Mouse (Mus musculus) adrenal gland, postnatal 14 days (tissue): ENCODE data around the gene Ugt1a1. TPM values are rescaled to one million over a fixed set of nuclear protein-coding genes. Genes with fewer than 3 reads are reported as not detected.
"Not testable (repeated sequence)": the region's sequence is repeated elsewhere in the genome, so short reads cannot be mapped to it uniquely, and the experiment has no call there.

Experiments used
- DNase-seq: peaks from one replicate; pipeline ENCODE4 v3.0.0; 2021; ENCODE audit warnings: mixed read lengths
- long read RNA-seq, 2 experiments: library from polyadenylated mRNA; stranded (forward); transcript quantifications; one replicate each; pipeline ENCODE4 v2.0.0; 2021
- total RNA-seq: library from RNA; stranded (reverse); gene quantifications from 2 replicates; pipeline ENCODE4 v1.2.3, GENCODE M21; 2021

Ugt1a1 gene
- total RNA-seq: 11.5 and 47.2 TPM in 2 replicates
- long read RNA-seq, experiment 1, transcript Ugt1a1-201 (5 exons, 2,224 nt): major isoform, 32 of 34 reads
- long read RNA-seq, experiment 1, partial matches to known transcripts: 0 of 34 reads
- long read RNA-seq, experiment 1, other reads (novel, unspliced or antisense): 2 of 34 reads
- long read RNA-seq, experiment 2, transcript Ugt1a1-201 (5 exons, 2,224 nt): major isoform, 41 of 49 reads
- long read RNA-seq, experiment 2, partial matches to known transcripts: 0 of 49 reads
- long read RNA-seq, experiment 2, other reads (novel, unspliced or antisense): 8 of 49 reads

DNA sequence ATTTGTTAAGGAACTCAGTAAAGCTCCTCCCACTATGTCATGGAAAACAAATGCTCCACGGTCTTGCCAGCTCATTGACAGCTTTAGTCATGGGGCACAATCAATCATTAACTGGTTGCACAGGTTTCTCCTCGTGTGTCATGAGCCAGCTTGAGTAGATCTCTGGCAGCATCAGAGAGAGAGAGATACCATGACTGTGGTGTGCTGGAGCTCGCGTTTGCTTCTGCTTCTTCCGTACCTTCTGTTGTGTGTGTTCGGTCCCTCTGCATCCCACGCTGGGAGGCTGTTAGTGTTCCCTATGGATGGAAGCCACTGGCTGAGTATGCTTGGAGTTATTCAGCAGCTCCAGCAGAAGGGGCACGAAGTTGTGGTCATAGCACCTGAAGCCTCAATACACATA lies at the start of gene Ugt1a1:
Gene Ugt1a1 (plus strand): TSS at position 148 of the 400 bp plus-strand sequence.
- DNase-seq: peak; percentile 15

DNA sequence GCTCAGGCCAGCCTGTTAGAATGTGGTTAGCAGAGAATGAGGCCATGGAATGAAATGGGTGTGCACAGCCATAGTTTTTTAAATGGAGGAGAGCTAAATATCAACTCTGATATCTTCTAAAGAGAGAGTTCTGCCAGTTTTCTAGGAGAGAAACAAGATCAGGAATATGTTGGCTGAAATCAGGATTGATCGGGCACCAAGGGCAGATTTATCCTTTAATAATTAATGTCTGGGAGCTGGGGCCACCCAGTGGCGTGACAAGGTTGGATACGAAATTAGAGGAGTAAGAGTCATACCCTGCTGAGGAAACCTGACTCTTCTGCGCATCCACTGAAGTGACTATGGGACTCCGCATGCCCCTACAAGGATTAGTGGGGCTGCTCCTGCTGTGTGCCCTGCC lies 46.0 kb upstream of the Ugt1a1 start, which contains the start of gene Ugt1a5:
Gene Ugt1a5 (plus strand): TSS at position 302 of the 400 bp plus-strand sequence.
- no peak for DNase-seq

DNA sequence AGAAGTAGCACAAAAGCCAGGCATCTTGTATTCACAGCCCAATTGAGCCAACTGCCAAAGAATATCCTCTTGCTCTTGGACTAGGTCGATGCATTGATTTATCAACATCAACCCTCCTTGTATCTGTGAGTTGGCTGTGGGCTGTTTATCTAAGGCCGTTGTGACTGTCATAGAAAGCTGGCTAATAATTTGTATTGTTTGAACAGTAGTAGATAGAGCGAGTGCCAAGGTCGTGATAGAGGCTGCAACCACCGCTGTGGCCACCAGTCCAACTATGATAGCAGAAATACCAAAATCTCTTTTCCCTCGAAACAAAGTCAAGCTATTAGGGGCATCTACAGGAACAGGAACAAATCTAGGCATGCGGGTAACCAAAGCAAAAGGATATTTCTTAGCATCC lies 39.6 kb upstream of the Ugt1a1 start:
- DNase-seq: not testable (repeated sequence)

DNA sequence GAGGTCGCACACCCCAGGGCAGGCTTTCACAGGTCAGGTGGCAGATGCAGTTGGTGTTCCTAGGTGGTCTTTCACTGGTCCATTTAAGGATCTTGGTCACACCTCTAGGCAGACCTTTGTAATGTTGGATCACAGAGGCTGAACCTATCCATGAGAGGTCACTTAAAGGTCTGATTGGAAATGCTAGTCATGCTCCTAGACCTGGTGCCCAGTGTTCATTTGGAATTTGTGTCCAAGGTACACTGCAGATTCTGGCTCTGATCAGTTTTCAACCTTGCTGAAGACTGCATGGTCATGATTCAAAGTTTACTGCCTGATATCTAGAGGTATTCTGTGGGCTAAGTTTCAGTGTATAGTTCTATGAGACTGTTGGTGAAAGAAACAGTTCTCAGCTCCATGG lies 32.1 kb upstream of the Ugt1a1 start:
- no peak for DNase-seq

DNA sequence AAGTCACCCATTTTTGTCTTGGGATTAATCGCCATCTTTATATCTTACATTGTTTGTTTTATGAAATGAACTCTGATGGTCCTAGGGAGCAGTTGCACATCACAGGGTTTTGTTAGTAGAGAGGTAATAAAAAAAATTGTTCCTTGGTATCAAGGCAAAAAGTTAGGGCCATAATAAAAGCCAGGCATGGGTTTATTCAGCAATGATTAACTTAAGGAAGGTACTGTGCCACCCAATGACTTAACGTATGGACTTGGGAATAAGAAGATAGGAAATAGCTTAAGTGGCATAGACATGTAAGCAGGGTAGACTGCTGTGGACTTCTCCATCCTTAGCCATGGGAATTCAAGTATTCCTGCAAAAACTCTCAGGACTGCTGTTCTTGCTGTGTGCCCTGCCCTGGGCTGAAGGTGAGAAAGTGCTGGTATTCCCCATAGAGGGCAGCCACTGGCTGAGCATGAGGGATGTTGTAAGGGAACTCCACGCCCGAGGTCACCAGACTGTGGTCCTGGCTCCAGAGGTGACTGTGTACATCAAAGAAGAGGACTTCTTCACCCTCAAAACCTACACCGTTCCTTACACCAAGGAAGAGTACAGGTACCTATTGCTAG lies 25.3 kb upstream of the Ugt1a1 start:
- no peak for DNase-seq

DNA sequence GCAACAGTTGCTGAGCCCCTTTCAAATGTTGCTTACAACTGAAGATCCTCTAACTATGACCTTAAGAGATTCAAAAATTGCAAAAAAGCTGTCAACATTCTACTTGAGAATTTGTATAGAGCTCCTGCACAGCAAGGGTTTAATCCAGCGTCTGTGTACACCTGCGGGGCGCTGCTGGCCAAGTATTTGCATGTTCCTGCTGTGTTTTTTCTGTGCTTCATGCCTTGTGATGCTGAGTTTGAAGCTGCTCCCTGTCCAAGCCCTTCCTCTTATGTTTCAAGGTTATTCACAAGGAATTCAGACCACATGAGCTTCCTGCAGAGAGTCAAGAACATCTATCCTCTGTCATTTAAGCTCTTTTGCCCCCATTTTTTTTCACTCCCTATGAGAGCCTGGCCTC lies 19.6 kb upstream of the Ugt1a1 start:
- DNase-seq: no peak

DNA sequence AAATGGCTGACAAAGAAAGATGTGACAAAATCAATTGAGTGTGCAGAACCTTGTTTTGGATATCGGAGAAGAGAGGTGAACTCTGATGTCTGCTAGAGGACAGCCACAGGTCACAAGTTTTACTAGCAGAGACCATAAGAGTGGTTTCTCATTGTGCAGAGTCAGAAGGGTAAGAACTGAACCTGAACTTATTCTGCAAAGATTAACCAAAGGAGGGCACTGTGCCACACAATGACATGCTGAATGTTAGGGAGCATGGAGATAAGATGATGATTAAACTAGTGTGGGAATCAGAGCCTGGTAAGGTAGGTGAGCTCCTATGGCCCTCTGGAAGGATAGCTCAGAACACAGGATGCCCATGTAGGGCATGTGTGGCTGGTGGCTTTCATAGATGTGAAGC lies 16.1 kb upstream of the Ugt1a1 start:
- no peak for DNase-seq

DNA sequence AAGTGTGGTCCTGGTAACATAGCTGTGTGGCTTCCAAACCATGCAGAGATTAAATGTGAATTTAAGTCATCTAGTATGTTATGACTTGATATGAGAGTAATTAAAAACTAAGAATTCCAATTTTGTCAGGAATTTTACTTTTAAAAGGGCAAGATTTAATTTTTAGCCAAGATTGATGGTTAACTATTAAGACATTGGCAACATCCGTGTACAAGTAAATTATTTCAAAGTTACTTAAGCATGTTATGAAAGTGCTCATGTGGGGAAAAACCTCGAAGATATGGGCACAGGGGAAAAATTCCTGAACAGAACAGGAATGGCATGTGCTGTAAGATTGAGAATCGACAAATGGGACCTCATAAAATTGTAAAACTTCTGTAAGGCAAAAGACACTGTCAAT lies 14.3 kb upstream of the Ugt1a1 start:
- DNase-seq: no peak

DNA sequence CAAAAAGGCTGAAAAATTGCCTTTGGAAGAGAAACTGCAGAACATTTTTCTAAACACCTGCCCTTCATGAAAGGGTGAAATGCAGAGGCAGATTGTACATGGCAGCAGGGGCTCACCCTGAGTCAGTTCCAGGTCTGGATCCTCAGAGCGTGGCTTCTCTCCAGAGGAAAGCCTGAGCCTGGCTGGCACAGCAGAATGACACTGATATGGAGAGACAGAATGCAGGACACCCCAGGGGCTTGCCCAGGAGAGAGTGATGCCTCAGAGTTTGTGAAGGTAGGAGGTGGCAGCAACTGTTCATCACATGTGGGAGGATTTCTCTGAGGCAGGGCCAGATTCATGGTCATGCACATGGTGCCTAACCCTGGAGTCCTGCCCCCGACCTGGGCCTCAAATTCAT lies 11.8 kb upstream of the Ugt1a1 start:
- DNase-seq: no peak

DNA sequence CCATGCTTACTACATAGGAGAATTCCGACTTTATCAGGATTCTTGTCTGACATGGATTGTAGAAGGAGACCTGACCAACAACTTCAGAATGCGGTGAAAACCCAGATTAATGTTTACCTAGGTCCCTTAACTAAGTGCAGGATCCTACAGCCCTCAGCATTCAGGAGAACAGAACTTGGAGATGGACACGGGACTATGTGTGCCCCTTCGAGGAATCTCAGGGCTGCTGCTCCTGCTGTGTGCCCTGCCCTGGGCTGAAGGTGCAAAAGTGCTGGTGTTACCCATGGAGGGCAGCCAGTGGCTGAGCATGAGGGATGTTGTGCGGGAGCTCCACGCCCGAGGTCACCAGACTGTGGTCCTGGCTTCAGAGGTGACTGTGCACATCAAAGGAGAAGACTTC lies 11.3 kb upstream of the Ugt1a1 start, which contains the start of gene Ugt1a2:
Gene Ugt1a2 (plus strand): TSS at position 146 of the 400 bp plus-strand sequence.
- no peak for DNase-seq

DNA sequence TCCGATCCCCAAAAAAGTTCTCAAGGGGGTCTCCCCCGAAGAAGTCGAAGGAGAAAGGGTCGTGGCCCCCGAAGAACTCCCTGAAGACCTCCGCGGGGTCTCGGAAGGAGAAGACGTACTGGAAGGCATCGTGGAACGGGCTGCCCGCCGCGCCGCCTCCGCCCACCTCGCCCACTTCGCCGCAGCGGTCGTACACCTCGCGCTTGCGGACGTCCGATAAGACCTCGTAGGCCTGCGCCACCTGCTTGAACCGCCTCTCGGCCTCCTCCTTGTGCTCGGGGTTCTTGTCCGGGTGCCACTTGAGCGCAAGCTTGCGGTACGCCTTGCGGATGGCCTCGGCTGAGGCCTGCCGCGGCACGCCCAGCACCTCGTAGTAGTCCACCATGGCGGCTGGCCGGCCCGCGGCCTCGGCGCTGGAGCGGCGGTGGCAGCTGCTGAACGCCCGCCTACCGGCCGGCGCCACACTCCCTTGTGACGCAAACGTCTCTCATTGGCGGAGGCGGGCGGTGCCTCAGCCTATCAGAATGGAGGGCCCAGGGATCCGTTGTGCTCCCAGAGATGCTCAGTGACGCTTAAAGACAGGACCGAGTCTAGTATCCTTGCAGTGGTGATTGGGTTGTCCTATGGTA lies 6.4 kb upstream of the Ugt1a1 start, which contains the start of gene Dnajb3:
Gene Dnajb3 (minus strand): TSS at position 489 of the 629 bp plus-strand sequence.
- DNase-seq: peak; percentile 84

DNA sequence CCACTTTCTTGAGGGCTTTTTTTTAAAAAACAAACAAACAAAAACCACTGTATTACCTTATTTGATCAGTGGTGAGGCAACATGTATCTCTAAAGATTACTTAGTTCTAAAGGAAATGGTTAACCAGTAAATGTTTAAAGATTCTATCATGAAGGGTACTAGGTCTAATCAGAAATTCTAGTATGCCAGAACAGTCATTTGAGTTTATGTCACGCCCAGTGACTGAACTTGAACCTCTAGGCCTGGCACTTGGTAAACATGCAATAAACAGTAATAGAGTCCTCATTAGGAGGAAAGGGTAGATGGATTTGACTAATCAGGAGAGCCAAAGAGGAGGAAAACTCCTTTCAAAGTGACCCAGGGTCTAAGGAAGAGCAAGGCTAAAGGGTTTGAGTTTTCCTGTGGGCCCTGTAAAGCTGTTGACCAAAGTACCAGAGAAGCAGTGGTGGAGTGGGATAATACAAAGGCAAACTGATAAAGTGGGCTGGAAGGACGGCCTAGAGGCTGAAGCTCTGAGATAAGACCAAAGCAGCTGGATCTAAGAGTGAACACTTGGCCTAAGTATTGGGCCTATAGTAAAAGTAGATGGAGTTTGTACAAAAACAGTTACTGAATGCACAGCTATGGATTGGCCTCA lies 4.8 kb upstream of the Ugt1a1 start:
- DNase-seq: no peak

DNA sequence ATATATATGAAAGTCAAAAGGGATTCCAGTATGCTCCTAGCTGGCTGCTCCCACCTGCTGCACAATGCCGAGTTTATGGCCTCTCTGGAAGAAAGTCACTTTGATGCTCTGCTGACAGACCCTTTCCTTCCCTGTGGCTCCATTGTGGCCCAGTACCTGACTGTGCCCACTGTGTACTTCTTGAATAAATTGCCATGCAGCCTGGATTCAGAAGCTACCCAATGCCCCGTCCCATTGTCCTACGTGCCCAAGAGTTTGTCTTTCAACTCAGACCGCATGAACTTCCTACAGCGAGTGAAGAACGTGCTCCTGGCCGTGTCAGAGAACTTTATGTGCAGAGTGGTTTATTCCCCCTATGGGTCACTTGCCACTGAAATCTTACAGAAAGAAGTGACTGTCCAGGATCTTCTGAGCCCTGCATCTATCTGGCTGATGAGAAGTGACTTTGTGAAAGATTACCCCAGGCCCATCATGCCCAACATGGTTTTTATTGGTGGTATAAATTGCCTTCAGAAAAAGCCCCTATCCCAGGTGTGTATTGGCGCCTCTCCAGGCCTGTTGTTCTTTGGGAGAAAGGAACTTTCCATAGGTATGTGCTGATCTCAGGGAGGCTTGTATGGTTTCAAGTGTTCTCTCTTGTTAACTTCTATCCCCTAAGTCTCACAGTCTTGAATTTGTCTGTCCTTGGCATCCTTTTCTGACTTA lies 734 bp downstream of the Ugt1a1 start:
- DNase-seq: peak; percentile 12

DNA sequence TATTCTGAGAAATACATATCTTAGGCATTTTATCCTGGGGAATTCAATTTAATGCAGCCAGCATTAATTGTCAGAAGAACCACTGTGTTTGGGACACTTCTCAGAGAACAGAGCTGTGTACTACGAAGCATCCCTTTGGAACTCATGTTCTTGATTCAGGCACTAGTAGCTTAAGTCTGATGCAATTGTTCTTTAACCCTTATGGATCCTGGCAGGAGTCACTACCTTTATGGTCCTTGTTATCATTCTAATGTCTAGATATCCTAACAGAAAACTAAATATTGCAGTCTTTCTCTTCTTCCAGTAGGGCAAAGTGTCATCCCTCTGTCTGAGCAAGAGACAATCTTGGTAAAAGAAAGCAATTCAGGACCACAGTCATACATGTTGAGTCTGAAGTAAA lies 1.3 kb downstream of the Ugt1a1 start:
- DNase-seq: no peak

DNA sequence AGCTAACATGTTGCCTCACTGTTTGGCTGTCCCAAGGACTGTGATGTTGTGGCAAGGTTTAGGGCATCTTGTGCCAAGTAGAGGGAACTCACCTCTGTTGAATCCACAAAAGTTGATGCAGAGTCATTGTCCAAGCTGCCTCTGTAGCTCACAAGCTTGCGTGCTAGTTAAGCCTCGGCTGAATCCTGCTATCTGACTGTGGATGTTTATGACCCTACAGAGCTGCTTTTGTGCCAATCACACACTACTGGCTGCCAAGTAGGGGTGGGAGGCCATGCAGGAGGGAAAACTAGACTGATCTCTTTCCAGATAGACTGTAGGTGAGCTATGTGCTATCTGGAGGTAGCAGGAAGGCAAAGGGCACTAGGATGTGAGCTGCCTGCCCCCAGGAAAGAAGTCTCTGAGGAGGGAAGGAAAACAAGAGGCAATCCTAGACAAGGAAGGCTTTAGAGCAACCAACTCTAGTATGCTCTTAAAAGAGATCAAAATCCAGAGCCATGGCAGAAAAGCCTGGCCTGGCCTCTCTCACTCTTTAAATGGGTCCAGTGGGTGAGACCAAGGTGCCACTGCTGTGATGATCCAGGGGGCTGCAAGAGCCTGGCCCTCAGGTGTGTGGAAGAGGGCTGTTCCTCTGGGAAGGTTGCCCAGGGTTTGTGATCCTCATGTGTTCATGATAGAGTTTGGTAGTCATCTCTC lies 2.2 kb downstream of the Ugt1a1 start:
- peak; percentile 23 for DNase-seq

DNA sequence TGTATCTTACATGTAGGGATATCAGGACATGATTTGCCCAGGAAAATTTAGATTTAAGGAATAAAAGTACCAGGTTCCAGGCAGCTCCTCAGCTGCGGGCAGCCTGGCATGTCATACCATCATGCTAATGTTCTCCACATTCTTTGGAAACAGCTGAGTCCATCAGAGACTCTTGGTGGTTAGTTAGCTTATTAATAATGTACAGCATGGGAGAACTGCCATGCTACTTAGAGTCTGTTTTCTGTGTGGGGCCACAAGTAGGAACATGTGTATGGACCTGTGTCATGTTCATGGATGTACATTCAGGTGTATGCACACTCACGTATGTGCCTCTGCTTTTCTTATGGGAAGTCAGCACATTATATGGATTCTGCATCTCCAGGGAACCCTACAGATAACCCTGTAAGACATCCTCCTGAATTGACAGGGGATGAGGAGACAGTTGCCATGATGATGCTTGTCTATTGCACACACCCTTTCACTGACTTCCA lies 2.7 kb downstream of the Ugt1a1 start:
- DNase-seq: no peak

DNA sequence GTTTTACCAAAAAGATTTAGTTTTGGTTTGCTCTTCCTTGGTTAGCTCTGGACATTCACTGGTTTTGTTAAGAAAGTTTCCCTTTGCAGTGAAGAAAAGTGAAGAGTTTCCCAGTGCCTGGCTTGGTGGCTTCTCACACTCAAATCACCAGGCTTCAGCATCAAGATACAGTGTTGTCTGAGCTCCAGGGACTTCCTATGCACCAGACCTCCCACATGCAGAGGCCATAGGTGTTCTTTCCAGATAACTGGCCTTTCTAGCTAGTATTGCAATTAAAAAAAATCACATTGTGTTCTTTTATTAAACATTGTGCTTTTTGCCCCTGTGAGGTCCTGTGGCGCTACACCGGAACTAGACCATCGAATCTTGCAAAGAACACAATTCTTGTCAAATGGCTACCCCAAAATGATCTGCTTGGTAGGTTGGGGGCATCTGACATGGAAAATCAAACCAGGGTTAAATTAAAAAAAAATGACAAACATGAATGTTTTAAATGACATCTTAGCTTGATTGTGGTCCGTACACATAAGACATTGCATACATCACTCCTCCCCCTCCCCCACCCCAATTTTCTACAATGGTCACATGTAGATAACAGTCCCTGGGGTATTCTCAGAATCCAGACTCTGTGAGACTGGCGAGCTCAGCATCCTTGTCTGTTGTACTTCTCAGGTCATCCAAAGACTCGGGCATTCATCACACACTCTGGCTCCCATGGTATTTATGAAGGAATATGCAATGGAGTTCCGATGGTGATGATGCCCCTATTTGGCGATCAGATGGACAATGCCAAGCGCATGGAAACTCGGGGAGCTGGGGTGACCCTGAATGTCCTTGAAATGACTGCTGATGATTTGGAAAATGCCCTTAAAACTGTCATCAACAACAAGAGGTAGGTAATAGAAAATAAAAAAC lies 4.0 kb downstream of the Ugt1a1 start:
- DNase-seq: no peak

DNA sequence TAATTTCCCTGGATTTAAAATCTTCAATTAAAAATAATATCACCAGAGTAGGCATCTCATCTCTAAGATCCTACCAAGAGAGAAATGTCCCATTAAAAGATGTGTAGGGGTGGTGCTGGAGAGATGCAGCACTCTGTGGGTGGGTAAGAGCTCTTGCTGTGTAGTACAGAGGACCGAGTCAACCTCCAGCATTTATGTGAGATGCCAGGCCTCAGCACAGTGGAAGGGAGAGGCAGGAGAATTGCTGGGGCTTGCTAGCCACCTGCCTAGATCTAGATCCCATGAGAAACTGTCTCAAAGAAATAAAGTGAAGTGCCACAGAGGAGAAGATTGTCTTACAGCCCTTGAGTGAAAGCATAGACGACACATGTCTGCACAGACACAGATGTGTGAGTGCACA lies 4.8 kb downstream of the Ugt1a1 start:
- DNase-seq: no peak

DNA sequence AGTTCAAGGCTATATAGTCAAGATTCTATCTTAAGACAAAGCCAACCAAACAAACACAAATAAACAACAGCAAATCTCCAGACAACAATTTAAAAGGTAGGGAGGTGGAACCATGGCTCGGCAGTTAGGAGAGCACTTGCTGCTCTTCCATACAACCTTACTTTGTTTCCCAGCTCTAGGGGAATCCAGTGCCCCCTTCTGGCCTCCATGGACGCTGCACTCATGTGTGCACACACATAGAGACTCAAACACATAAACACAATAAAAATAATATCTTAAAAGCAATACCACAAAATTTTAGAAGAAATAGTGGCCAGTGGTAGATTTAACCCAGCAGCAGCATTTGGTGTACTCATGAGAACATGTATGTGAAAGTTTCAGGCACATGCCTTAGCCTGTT lies 5.4 kb downstream of the Ugt1a1 start:
- no peak for DNase-seq

DNA sequence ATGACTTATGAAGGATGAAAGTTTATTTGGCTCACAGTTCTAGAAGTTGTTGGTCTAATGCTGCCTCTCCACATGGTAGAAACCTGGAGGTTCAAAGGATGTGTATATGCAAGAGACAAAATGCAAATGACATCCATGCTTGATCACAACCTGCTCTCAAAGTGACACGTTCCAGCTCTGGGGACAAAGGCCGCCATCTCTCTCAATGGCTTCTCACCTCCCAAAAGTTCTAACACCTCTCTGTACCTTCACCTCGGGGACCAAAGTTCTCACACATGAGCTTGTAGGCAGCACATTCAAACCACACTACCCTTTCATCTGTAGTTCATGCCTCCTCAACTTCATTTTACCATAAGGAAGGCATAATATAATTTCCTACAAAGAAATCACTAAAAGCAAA lies 5.8 kb downstream of the Ugt1a1 start:
- DNase-seq: no peak
